Mouse (Mus musculus) heart, postnatal 25 days (tissue): ENCODE results near the gene Sec61b. TPM values are rescaled to one million over a fixed set of nuclear protein-coding genes. Genes with fewer than 3 reads are reported as not detected.

Experiments used
- total RNA-seq, 2 experiments: library from RNA; stranded (reverse); gene quantifications; 2 replicates each; pipeline ENCODE4 v1.2.3; 2021

Sec61b gene
- total RNA-seq, 2 experiments from 2014 or later: 22.8 to 24.3 TPM

Other genes starting within 250 kb of the Sec61b start
- gene Tgfbr1, start 121.4 kb upstream of the Sec61b start, total RNA-seq: 10 to 100 TPM; 14.3 to 15.8 TPM
- 1 to 10 TPM; 6.2 to 7.5 TPM for gene Alg2, start 325 bp upstream of the Sec61b start, total RNA-seq